Mouse (Mus musculus) large intestine, adult 2 months (tissue): ENCODE data around the gene Slc5a2. TPM values are rescaled to one million over a fixed set of nuclear protein-coding genes. Genes with fewer than 3 reads are reported as not detected.

Experiments used
- DNase-seq: peaks from one replicate; pipeline ENCODE4 v3.0.0-alpha.2; 2012; ENCODE audit warnings: low read depth, low spot score
- WGBS: fragments of 180-500 bp; shearing (Covaris S2); methylation state at CpG from one replicate; pipeline ENCODE4 v1.1.7; 2018; 5-methylcytosine and 5-hydroxymethylcytosine counted together
- polyA plus RNA-seq: library from polyadenylated mRNA; depleted of rRNA; stranded (reverse); fragments of >200 nt; gene quantifications from 2 replicates; pipeline ENCODE4 v1.2.3, GENCODE M21; 2012; rRNA removed

Slc5a2 gene
- polyA plus RNA-seq, 1 experiment, result not detected

- 68% methylated on average over 2 of the region's 2 CpGs for WGBS
- DNase-seq, result no peak
Measured at GRCm38 (mm10) chr7:128320219-128320816, 54.9 kb downstream of the Slc5a2 start.

GRCm38 (mm10) chr7:128321260-128321659 lies 55.8 kb downstream of the Slc5a2 start:
- DNase-seq, result no peak
- WGBS, result 68% methylated on average over 7 of the region's 7 CpGs

Other genes with a start within 250 kb of the Slc5a2 start
- 10.1 and 14.0 TPM in 2 replicates for gene Itgam, start 203.0 kb upstream of the Slc5a2 start, polyA plus RNA-seq
- gene Gm49368, start 203.0 kb upstream of the Slc5a2 start, polyA plus RNA-seq, result 0.02 and 0.04 TPM in 2 replicates
- 6.7 and 13.6 TPM in 2 replicates for gene Itgax, start 136.1 kb upstream of the Slc5a2 start, polyA plus RNA-seq
- 1.1 and 1.5 TPM in 2 replicates for gene Itgad, start 111.3 kb upstream of the Slc5a2 start, polyA plus RNA-seq
- 1.0 and 1.6 TPM in 2 replicates for gene Cox6a2, start 59.3 kb upstream of the Slc5a2 start, polyA plus RNA-seq
- 22.1 and 28.9 TPM in 2 replicates for gene Armc5, start 28.3 kb upstream of the Slc5a2 start, polyA plus RNA-seq
- gene 9130023H24Rik, start 27.6 kb upstream of the Slc5a2 start, polyA plus RNA-seq, result 2.2 and 2.7 TPM in 2 replicates
- gene Tgfb1i1, start 18.8 kb upstream of the Slc5a2 start, polyA plus RNA-seq, result 53.7 and 57.1 TPM in 2 replicates
- gene BC017158, start 32.5 kb downstream of the Slc5a2 start, polyA plus RNA-seq, result 25.9 and 53.1 TPM in 2 replicates
- 12.9 and 15.6 TPM in 2 replicates for gene Rgs10, start 153.1 kb downstream of the Slc5a2 start, polyA plus RNA-seq
- gene Tial1, start 196.1 kb downstream of the Slc5a2 start, polyA plus RNA-seq, result 27.0 and 29.6 TPM in 2 replicates